Mouse (Mus musculus) liver, postnatal 0 days (tissue): ENCODE measurements around the gene Sycp2l. TPM values are rescaled to one million over a fixed set of nuclear protein-coding genes. Genes with fewer than 3 reads are reported as not detected.

Experiments used
- ATAC-seq: fragments of 200-750 bp; cut with Nextera tagmentation; 2 replicates; pipeline ENCODE4 v1.8.0; 2017; ENCODE audit warnings: mild to moderate bottlenecking, moderate library complexity
- DNase-seq: peaks from one replicate; pipeline ENCODE4 v3.0.0-alpha.2; 2016
- H3K27ac ChIP-seq: fragments of 300-500 bp; sonication (generic); 2 replicates; pipeline ENCODE4 v1.5.1; 2014; ENCODE audit warnings: antibody characterized with exemption, moderate library complexity, mild to moderate bottlenecking, low read depth
- H3K27me3 ChIP-seq: fragments of 300-500 bp; sonication (generic); 2 replicates; pipeline ENCODE4 v1.6.1; 2014; ENCODE audit warnings: low read length, control low read depth, mixed read lengths; ENCODE audit not compliant: insufficient read depth
- H3K36me3 ChIP-seq: fragments of 300-500 bp; sonication (generic); replicated peaks from 2 replicates; pipeline ENCODE4 v1.6.1; 2014; ENCODE audit warnings: mild to moderate bottlenecking, control low read depth, low read length, moderate library complexity, mixed read lengths; ENCODE audit not compliant: insufficient read depth
- H3K4me1 ChIP-seq: fragments of 300-500 bp; sonication (generic); 2 replicates; pipeline ENCODE4 v1.6.1; 2014; ENCODE audit warnings: antibody characterized with exemption, mild to moderate bottlenecking, control low read depth; ENCODE audit not compliant: insufficient read depth
- H3K4me2 ChIP-seq: fragments of 300-500 bp; sonication (generic); 2 replicates; pipeline ENCODE4 v1.6.1; 2014; ENCODE audit warnings: low read depth, mild to moderate bottlenecking, low read length, moderate library complexity, mixed read lengths
- H3K4me3 ChIP-seq: fragments of 300-500 bp; sonication (generic); 2 replicates; pipeline ENCODE4 v1.5.1; 2014; ENCODE audit warnings: low read depth, low read length
- H3K9ac ChIP-seq: fragments of 300-500 bp; sonication (generic); replicated peaks from 2 replicates; pipeline ENCODE4 v1.6.1; 2014; ENCODE audit warnings: mild to moderate bottlenecking, moderate library complexity
- H3K9me3 ChIP-seq: fragments of 300-500 bp; sonication (generic); 2 replicates; pipeline ENCODE4 v1.6.1; 2016; ENCODE audit warnings: mild to moderate bottlenecking, control low read depth, low read length, mixed read lengths
- CTCF ChIP-seq: sonication (generic); IDR thresholded peaks from 2 replicates; pipeline ENCODE4 v1.5.1; 2016; ENCODE audit warnings: antibody characterized with exemption, low read depth
- EP300 ChIP-seq: IDR thresholded peaks from 2 replicates; pipeline ENCODE4 v1.6.1; 2016; ENCODE audit warnings: antibody characterized with exemption, low read depth, mild to moderate bottlenecking
- WGBS: fragments of 180-500 bp; shearing (Covaris S2); extraction: QIAGEN DNeasy Blood & Tissue Kit; methylation state at CpG from one replicate; pipeline ENCODE4 v1.1.7; 2014; ENCODE audit not compliant: insufficient replicate concordance; 5-methylcytosine and 5-hydroxymethylcytosine counted together
- polyA plus RNA-seq: library from polyadenylated mRNA; unstranded; fragments of >200 nt; fragmentation: Nextera tagmentation; extraction: Ambion mirVana; gene quantifications from 2 replicates; pipeline ENCODE4 v1.2.1, GENCODE M21; 2015

Sycp2l gene
- polyA plus RNA-seq, 1 experiment from 2014 or later = not detected

- Histone ChIP-seq H3K4me2 (no peak overlapping the region), H3K27ac (no peak overlapping the region), H3K27me3 (no peaks in the 10 kb centered on the region), H3K4me1 (no peaks in the 10 kb centered on the region), H3K36me3 (no peaks in the 10 kb centered on the region), H3K9ac (no peak overlapping the region), H3K9me3 (no peaks in the 10 kb centered on the region), H3K4me3 (no peak overlapping the region)
- ATAC-seq = no peak
- WGBS = 69% methylated on average over 6 of the region's 6 CpGs
- DNase-seq = no peak
- no peak for TF ChIP-seq CTCF
- TF ChIP-seq EP300 = no peak
These were observed 31.4 kb downstream of the Sycp2l start for GRCm38 (mm10) chr13:41145433-41145970.

- H3K9me3 ChIP-seq = no peaks in the 10 kb centered on the region
- no peaks in the 10 kb centered on the region for H3K27me3 ChIP-seq
- no peak overlapping the region for H3K27ac ChIP-seq
- H3K4me1 ChIP-seq = no peaks in the 10 kb centered on the region
- no peak for TF ChIP-seq EP300
- TF ChIP-seq CTCF = peak; percentile 90
- H3K4me3 ChIP-seq = no peak overlapping the region
- DNase-seq (peak; percentile 68), ATAC-seq (no peak)
- no peaks in the 10 kb centered on the region for H3K36me3 ChIP-seq
- H3K9ac ChIP-seq = no peak overlapping the region
- H3K4me2 ChIP-seq = no peak overlapping the region
- 73% methylated on average over 10 of the region's 10 CpGs for WGBS
These were observed 32.2 kb downstream of the Sycp2l start for GRCm38 (mm10) chr13:41146271-41146670.

DNA sequence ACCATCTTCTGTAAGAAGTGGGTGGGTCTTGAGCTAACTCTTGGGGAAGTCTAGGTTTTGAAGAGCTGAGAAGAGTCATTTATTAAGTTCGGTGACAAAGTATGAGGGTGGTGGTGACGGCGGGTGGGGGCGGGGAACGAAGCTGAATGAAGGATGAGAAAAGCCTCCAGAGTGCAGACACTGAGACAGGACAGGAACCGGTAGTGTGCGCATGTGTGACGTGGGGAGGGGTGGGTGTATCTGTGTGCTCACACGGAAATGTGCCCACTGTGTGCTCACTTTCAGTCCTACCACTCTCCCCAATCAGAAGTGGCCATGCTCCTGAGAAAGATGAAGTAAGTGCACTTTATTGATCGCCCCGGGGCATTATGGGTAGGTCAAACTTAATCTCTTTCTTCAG, 39.0 kb downstream of the Sycp2l start:
- 73% methylated on average over 11 of the region's 11 CpGs for WGBS
- no peaks in the 10 kb centered on the region for H3K27me3 ChIP-seq
- H3K36me3 ChIP-seq = no peaks in the 10 kb centered on the region
- H3K4me3 ChIP-seq = no peak overlapping the region
- no peaks in the 10 kb centered on the region for H3K9me3 ChIP-seq
- H3K4me1 ChIP-seq = no peaks in the 10 kb centered on the region
- ATAC-seq = no peak
- TF ChIP-seq EP300 (no peak), CTCF (no peak)
- DNase-seq = no peak
- no peak overlapping the region for H3K4me2 ChIP-seq
- H3K9ac ChIP-seq = no peak overlapping the region
- no peak overlapping the region for H3K27ac ChIP-seq

DNA sequence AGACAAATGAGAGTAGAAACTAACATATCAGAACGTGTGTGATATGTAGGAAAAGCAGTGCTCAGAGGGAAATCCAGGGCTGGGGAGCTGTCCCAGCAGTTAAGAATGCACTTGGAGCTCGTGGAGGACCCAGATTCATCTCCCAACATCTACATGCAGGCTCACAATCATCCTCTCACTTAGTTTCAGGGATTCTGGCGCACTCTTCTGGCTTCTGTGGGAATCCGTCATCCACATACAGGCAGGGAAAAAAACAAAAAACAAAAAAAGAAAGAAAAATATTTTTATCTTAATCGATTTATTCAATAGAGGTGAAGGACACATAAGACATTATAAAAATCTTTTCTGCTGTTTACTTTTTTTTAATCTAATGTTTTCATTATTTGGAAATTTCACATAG, 44.3 kb downstream of the Sycp2l start:
- Histone ChIP-seq H3K9me3 (no peaks in the 10 kb centered on the region), H3K27me3 (no peaks in the 10 kb centered on the region), H3K4me2 (no peak overlapping the region), H3K36me3 (no peaks in the 10 kb centered on the region), H3K4me1 (no peaks in the 10 kb centered on the region), H3K9ac (no peak overlapping the region), H3K4me3 (no peak overlapping the region), H3K27ac (no peak overlapping the region)
- ATAC-seq (no peak), DNase-seq (no peak)
- 61% methylated on average over 5 of the region's 5 CpGs for WGBS
- no peak for TF ChIP-seq EP300
- peak; percentile 15; the same call in 1 of the 2 replicates for TF ChIP-seq CTCF

DNA sequence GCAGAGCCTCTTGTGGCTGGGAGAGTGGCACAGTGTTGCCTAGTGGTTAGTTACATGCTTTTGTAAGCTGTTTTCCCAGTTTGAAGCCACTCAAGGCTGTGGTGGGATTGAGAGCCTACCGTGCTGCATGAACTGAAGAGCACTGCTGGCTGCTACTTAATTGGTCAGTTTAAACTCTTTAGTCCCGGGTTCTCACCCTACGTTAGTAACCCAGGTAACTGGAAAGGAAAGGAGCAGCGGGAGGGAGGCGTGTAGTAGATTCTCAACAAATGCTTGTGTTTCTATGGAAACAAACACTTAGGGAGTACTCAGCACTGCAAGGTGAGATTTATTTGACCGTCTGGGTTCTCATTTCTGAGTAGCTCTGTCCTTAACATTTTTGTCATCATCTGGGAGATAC, 73.8 kb downstream of the Sycp2l start:
- peaks cover 17% of the 10 kb centered on the region for H3K36me3 ChIP-seq
- H3K9ac ChIP-seq = no peak overlapping the region
- no peak overlapping the region for H3K27ac ChIP-seq
- no peak overlapping the region for H3K4me3 ChIP-seq
- no peak for ATAC-seq
- no peak overlapping the region for H3K4me2 ChIP-seq
- no peaks in the 10 kb centered on the region for H3K4me1 ChIP-seq
- no peak for DNase-seq
- H3K27me3 ChIP-seq = no peaks in the 10 kb centered on the region
- no peaks in the 10 kb centered on the region for H3K9me3 ChIP-seq
- 86% methylated on average over 6 of the region's 6 CpGs for WGBS
- no peak for TF ChIP-seq CTCF
- no peak for TF ChIP-seq EP300

- H3K4me3 ChIP-seq = no peak overlapping the region
- H3K9ac ChIP-seq = no peak overlapping the region
- ATAC-seq = peak; percentile 83
- TF ChIP-seq EP300 = peak; percentile 33; the same call in 1 of the 2 replicates
- no peak for TF ChIP-seq CTCF
- WGBS = 40% methylated on average over 3 of the region's 3 CpGs
- H3K4me2 ChIP-seq = no peak overlapping the region
- H3K27ac ChIP-seq = peak overlapping the region; percentile 55
- no peak for DNase-seq
- peaks cover 18% of the 10 kb centered on the region; the same call in 1 of the 2 replicates for H3K4me1 ChIP-seq
- no peaks in the 10 kb centered on the region for H3K27me3 ChIP-seq
- peaks cover 14% of the 10 kb centered on the region for H3K36me3 ChIP-seq
- no peaks in the 10 kb centered on the region for H3K9me3 ChIP-seq
These were observed 81.7 kb downstream of the Sycp2l start for GRCm38 (mm10) chr13:41195640-41196333.
